Mouse (Mus musculus) brain, adult 2 months (tissue): ENCODE measurements around the gene Myh14.
A peak's percentile ranks its signal among the peaks of the same experiment; 100 is the strongest.

Experiments used
- DNase-seq: peaks from one replicate; pipeline ENCODE4 v3.0.0; 2011; ENCODE audit warnings: low read depth, low spot score

The Myh14 gene

DNA sequence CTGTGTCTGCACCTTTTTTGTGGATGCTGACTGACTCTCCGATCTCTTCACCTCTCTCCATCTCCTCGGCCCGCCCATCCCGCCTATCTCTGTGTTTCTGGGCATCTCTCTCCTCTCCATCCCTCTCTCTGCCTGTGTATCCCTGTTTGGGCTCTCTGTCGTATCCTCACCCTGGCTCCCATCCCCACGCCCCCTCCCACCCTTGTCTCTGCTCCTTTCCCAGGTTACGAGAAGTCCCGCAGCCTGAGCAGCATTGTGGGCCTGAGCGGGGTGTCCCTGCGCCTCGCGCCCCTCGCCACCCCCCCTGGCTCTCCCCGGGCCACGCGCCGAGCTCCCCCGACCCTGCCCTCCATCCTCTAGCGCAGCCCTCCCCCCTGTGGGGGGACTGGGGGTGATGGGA is 69.0 kb downstream of the Myh14 start:
- DNase-seq, result no peak

DNA sequence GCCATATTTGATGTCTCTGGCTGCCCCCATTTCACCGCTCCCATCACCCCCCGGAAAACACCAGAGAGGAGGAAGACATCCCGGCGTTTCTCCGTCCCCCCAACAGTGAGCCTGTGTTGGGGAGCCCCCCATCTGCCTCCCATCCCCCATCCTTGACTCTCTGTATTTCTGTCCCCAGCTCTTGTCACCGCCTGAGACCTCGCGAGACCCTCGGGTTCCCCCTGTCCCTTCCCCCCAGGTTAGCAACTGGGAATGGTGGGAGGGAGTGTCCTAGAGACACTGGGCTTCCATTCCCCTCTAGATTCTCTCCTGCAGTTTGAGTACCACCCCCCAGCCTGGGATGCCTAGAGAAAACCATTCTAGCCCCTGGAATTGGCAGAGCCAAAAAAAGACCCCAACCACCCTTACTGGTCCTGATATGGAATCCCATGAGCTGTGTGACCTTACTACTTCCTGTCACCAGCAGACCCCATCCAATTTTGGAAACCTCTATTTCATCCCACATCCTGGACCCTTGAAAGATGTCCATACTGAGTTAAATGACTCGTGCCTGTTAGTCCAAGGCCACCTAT is 69.9 kb downstream of the Myh14 start:
- no peak for DNase-seq

DNA sequence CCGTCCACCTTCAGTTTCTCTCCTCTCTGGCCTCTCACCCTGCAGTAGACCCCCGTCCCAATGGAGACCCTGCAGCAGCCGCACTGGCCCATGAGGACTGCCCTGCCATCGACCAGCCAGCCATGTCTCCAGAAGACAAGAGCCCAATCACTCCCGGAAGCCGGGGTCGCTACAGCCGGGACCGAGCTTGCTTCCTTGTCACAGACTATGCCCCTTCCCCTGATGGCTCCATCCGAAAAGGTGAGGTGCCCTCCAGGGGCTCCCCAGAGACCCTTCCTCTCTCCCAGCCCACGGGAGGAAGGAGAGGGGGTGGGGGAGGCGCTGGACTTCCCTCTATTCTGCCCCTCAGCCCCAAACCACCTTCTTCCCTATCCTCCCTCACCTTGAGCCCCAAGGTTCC is 72.3 kb downstream of the Myh14 start:
- no peak for DNase-seq

DNA sequence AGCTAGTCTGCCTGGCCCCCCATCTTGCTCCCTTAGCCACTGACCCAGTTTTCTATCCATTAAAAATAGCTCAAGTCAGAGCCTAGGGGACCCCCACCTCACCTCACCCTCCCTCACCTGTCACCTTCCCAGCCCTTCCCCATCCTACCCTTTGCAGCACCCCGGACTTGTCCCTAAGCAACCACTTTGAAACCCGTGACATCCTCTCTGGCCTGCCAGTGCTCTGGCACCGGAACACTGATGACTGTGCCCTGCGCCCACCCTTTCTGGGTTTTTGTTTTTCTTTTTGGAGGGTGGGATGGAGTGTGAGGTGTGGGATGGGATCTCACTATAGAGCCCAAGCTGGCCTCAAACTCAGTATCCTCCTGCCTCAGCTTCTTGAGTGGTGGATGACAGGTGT is 73.0 kb downstream of the Myh14 start:
- no peak for DNase-seq

DNA sequence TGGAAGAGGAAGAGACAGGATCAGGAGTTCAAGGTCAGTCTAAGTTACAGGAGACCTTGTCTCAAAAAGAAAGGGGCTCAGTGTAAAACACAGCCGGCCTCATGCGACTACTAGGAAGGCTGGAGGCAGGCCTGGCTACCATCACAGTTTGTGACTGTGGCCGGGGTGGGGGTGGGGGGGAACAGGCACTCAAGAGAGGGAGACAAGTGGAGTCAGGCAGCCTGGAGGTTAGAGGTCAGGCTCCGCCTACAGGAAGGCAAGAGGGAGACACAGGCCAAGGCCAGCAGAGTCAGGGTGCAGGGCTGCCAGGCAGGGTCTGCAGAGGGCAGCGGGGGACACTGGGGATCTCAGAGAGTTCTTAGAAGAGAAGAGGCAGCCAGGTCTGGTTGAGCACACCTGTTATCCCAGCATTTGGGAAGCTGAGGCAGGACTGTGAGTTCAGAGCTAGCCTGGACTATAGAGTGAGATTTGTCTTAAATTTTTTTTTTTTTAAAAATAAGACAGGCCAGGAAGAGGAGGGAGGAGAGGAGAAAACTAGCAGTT is 73.6 kb downstream of the Myh14 start:
- DNase-seq, result no peak

DNA sequence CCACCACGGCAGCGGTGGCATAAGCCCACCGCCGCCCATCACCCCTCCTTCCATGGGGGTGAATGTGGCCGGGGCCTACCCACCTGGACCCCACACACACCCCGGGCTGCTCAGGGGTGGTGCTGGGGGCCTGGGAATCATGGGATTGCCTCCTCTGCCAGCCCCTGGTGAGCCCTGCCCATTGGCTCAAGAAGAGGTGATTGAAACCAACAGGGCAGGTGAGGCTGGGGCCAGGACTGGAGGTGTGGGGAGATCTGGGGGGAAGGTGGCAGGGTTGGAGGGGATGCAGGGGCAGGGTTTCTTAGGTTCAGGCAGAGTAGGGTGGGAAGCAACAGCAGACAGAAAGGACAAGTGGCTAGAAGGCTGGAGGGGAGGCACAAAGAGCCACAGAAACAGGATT is 74.6 kb downstream of the Myh14 start:
- no peak for DNase-seq

DNA sequence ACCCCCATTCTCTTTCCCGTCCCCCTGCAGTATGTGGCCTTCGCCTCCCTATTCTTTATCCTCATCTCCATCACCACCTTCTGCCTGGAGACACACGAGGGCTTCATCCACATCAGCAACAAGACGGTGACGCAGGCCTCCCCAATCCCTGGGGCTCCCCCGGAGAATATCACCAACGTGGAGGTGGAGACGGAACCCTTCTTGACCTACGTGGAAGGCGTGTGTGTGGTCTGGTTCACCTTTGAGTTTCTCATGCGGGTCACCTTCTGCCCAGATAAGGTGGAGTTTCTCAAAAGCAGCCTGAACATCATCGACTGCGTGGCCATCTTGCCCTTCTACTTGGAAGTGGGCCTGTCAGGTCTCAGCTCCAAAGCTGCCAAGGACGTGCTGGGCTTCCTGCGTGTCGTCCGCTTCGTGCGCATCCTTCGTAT is 75.5 kb downstream of the Myh14 start:
- no peak for DNase-seq

DNA sequence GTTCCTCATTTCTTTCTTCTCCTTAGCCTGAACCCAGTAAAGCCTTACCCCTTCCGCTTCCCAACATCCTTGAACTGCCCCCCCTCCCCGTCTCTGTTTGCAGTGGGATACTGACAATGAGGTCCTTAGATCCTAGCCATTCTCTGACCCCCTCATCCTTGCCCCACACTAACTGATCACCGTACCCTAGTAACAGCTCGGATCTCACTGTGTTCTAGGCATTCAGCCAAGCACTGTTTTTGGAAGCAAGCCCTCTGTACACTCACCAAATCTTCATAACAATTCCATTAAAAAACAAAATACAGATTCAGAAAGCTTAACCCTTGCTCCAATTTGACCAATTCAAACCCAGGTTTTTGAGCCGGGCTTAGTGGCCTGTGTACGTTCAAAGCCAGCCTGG is 76.4 kb downstream of the Myh14 start:
- DNase-seq, result peak; percentile 93

DNA sequence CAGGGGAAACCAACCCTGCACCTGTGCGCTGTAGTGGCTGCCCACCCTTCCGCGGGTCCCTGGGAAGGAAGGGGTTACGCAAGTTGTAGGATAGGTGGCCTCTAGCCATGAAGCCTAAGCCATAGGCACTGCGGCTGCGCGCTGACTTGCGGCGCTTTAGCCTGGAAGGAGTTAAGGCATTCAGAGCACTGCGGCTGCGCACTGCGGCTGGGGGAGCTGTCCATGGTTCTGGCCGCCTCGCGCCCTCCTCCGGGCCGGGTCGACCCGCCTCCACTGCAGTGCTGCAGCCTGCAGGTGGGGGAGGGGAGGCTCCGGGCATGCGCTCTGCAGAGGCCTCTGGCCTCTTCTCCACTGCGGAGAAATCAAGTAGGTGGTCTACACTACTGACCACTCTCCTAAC is 76.9 kb downstream of the Myh14 start:
- peak; percentile 98 for DNase-seq

DNA sequence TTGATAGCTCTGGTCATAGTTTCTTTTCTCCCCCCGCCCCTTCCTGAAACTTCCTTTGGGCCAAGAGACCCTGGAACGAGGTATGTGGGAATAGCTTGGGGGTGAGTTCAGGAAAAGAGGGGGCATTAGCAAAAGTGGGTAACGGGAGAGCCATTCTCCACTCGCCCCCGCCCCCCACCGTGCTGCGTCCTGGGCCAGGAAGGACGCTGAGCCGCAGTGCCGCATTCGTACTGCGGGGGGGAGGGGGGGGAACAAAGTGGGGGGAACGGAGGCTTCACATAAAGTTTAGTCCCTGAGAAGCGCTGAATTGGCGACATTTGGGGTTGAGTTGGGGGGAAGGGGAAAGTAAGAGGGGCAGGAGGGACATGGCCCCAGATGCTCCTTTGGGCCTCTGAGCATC is 77.6 kb downstream of the Myh14 start:
- no peak for DNase-seq

DNA sequence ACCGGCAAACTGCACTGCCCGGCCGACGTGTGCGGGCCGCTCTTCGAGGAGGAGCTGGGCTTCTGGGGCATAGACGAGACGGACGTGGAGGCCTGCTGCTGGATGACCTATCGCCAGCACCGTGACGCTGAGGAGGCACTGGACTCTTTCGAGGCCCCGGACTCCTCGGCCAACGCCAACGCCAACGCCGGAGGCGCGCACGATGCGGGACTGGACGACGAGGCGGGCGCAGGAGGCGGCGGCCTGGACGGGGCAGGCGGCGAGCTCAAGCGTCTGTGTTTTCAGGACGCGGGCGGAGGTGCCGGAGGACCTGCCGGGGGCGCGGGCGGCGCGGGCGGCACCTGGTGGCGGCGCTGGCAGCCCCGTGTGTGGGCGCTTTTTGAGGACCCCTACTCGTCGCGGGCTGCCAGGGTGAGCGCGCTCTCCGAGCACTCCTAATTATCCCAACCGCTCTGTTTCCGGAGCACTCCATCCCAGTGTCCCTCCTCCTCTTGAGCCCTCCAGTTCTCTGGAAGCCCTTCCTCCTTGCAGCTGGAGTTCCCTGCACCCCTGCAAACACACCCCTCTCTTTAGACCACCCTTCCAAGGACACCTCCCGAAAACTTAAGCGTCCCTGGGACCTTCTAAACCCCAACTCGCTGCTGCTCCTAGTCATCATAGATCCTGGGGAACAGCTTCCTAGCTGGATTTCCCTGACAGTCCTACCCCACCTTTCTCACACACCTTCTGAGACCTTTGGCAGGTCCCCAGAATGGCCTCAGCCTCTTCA is 79.1 kb downstream of the Myh14 start:
- DNase-seq, result no peak

DNA sequence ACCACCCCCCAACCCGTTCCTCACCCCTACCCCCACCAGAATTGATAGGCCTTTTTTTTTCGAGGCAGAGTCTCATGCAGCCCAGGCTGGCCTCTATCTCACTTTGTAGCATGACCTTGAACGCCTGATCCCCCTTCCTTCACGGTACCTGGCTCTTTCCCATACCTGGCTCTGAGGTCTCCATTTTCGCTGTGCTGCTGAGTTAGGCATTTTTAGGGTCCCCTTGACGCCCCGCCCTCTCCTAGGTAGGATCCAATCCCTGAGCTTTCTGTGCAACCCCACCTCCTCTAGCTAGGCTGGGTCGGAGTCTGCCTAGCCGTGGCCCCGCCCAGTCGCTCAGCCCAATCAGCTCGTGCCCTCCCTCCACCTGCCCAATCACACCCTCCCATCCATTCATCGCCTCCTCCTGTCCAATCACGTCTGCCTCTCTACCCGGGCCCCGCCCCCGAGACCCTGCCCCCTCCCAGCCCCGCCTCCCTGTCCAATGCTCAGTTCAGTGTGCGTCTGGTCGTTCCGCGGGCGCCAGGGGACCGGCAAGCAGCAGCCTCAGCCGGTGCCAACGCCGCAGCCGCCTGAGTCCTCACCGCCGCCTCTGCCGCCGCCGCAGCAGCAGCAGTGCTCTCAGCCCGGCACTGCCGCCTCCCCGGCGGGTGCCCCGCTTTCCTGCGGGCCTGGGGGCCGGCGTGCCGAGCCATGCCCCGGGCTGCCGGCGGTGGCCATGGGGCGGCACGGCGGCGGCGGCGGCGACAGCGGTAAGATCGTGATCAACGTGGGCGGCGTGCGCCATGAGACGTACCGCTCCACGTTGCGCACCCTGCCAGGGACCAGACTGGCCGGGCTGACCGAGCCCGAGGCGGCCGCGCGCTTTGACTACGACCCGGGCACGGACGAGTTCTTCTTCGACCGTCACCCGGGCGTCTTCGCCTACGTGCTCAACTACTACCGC is 80.0 kb downstream of the Myh14 start, which contains the start of gene Kcnc3:
Gene Kcnc3, plus strand, starts transcription at position 263 of the 946 bp plus-strand sequence.
- DNase-seq, result peak; percentile 100

DNA sequence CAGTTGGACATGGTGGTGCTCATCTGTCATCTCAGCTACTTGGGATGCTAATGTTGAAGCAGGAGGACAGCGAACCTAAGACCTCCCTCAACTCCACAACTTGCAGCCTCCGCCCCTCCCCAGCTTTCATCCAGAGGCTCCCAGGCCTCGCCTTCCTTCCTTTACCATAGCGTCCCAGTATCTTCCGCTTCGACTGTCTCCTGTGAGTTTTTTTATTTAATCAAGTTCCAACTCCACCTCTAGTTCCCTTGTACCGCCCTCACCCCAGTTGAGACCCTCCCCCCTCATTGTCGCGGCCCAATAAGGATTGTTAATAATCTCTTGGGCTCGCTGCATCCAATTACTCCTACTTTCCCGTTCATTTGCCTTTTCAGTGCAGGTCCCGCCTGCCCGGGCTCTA is 80.7 kb downstream of the Myh14 start:
- no peak for DNase-seq

DNA sequence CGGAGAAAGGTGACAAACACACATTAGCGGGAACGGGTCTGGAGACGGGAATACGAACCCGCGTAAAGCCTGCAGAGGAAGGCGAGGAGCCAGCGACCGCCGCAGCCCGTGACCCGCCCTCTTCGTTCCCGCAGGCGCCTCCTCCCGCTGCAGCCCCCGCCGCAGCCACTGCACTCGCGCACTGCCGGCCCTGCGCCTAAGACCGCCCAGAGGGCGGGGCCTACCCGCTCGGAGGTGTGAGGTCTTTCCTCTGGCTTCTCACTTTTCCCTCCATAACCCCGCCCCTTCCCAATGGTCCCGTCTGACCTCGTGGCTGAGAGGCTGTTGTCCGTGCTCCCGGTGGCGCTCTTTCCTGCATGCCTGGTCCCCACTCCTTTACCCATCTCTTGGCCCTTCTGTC is 81.5 kb downstream of the Myh14 start:
- DNase-seq, result peak; percentile 97

DNA sequence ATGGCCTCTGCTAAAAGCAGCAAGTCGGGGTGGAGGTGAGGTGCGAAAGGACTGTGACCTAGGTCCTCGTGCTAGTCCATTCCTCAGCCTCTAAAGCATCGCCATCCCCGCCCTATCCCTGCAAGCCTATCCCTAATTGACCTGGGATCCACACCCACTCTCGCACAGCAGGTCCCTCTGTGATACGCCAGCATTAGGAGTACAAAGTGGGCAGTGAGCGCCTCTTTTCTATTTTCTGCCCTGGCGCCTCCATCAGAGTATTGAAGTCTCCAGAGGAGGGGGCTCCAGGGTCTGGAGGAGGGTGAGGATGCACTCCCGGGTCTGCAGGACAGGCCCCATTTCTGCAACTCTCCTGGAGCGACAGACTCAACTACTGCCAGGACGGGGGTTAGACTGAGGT is 82.3 kb downstream of the Myh14 start:
- DNase-seq, result no peak

DNA sequence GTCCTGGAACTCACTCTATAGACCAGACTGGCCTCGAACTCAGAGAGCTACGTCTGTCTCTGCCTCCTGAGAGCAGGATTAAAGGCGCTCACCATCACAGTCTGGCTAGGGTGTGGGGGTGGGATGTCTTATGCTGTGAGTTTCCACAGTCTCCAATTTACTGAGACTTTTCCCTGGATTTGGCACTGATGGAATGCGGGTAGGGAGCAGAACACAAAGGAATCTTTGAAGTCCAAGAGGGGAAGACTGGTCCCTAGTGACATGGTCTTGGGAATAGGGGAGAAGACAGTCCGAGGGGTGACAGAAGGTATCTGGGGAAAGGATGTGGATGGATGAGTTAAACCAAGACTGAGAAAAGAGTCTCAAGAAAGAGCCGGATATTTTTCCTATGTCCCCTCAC is 83.0 kb downstream of the Myh14 start:
- no peak for DNase-seq

DNA sequence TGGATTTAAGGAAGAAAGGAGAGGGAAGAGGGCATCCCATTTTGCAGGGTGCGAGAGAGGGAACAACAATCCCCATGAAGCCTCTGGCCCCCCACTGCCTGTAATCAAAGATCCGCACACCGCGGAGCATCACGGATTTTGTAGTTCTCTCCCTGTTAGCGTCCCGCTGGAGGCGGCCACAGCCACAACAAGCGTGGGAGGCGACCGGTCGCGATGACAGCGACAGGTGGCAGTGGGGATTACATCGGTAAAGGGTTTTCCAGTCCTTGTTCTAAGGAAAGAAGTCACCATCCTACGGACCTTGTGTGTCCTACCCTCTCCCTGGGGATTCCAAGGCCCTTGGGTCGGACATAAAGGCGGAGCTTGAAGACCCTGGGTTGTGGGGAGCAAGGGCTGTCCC is 83.7 kb downstream of the Myh14 start:
- DNase-seq, result peak; percentile 97

DNA sequence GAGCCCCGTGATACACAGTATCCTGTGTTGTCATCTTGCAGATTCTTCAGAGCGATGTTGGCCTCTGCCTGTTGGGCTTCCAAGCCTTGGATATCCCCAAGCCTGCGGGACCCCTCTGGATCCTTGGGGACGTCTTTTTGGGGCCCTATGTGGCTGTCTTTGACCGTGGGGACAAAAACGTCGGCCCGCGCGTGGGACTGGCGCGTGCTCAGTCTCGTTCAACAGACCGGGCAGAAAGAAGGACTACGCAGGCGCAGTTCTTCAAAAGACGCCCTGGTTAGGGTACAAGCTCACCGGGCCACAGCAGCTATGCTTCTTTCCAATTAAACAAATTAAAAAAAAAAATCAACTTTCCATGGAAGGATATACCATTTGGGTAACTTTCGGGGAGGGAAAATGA is 84.1 kb downstream of the Myh14 start:
- DNase-seq, result peak; percentile 94

DNA sequence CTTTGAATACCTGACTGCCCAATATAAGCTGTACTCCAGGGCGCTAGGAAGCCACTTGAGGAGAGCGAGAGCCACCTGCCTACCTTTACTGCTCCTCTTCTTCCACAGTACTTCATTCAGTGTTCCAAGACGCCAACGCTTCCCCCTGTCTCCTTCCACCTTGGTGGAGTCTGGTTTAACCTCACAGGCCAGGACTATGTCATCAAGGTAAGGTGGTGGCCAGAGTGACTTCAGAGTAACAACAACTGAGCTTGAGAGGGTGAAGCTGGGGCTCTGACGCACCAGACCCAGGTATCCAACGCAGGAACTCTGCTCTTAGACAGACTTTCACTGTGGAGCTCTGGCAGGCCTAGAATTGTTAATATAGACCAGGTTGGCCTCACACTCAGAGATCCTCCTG is 85.0 kb downstream of the Myh14 start:
- DNase-seq, result no peak

DNA sequence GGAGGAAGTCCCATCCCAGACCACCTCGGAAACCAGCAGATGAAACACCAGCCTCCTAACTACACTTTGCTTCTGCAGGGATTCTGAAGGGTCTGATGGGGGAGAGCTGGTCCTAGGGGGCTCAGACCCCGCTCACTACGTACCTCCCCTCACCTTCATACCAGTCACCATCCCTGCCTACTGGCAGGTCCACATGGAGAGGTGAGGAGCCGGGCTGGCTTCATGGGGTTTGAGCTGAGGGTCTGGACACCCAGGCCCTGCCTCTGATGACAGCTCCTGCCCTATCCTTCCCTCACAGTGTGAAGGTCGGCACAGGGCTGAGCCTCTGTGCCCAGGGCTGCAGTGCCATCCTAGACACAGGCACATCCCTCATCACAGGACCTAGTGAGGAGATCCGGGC is 85.7 kb downstream of the Myh14 start:
- DNase-seq, result no peak

DNA sequence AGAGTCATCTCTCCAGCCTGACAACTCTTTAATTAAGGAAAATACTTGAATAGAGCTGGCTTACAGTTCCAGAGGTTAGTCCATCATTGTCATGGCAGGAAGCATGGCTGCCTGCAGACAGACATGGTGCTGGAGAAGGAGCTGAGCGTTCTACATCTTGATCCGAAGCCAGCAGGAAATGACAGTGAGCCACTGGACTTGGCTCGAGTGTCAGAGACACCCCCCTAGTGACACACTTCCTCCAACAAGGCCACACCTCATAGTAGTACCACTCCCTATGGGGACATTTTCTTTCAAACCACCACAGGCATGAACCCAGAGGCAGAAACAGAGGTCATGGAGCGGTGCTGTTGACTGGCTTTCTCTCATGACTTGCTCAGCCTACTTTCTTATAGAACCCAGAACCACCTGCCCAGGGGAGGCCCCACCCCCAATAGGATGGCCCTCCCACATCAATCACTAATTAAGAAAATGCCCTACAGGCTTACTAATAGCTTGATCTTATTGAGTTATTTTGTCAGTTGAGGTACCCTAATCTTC is 86.3 kb downstream of the Myh14 start:
- DNase-seq, result no peak

DNA sequence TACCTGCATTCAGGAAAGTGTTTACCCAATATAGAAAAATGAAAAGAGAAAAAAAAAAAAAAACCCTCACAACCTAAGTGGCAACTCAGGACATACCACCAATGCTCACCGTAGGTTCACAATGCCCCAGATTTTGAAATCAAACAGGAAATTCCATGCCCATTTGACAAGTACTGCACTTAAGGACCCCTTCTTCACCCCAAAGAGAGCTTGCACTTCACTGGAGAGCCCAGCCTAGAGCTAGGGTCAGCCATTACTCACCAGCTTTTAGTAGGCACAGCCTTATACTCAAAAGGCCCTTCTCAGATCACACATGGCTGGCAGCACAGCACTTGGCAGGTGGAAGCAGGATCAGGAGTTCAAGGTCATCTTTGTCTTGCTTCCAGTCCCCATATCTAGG is 87.5 kb downstream of the Myh14 start:
- no peak for DNase-seq
